Mouse (Mus musculus) forebrain, embryonic 15.5 days (tissue): ENCODE results near the gene Sfxn5. TPM values are rescaled to one million over a fixed set of nuclear protein-coding genes. Genes with fewer than 3 reads are reported as not detected.
A peak's percentile ranks its signal among the peaks of the same experiment; 100 is the strongest.

Source experiments
- ATAC-seq: fragments of 200-750 bp; cut with Nextera tagmentation; replicated peaks from 2 replicates; pipeline ENCODE4 v1.8.0; 2017; ENCODE audit warnings: mild to moderate bottlenecking, moderate TSS enrichment, moderate library complexity
- H3K27ac ChIP-seq: fragments of 300-500 bp; sonication (generic); replicated peaks from 2 replicates; pipeline ENCODE4 v1.5.1; 2015; ENCODE audit warnings: mild to moderate bottlenecking, inconsistent platforms
- H3K27me3 ChIP-seq: fragments of 300-500 bp; sonication (generic); 2 replicates; pipeline ENCODE4 v1.6.1; 2015; ENCODE audit warnings: inconsistent platforms
- H3K36me3 ChIP-seq: fragments of 300-500 bp; sonication (generic); 2 replicates; pipeline ENCODE4 v1.6.1; 2015; ENCODE audit warnings: mild to moderate bottlenecking, inconsistent platforms
- H3K4me1 ChIP-seq: fragments of 300-500 bp; sonication (generic); 2 replicates; pipeline ENCODE4 v1.6.1; 2015; ENCODE audit warnings: inconsistent platforms
- H3K4me2 ChIP-seq: fragments of 300-500 bp; sonication (generic); replicated peaks from 2 replicates; pipeline ENCODE4 v1.6.1; 2015; ENCODE audit warnings: mild to moderate bottlenecking, inconsistent platforms
- H3K4me3 ChIP-seq: fragments of 300-500 bp; sonication (generic); 2 replicates; pipeline ENCODE4 v1.5.1; 2015; ENCODE audit warnings: mild to moderate bottlenecking, inconsistent platforms
- H3K9ac ChIP-seq: fragments of 300-500 bp; sonication (generic); replicated peaks from 2 replicates; pipeline ENCODE4 v1.6.1; 2015; ENCODE audit warnings: mild to moderate bottlenecking, inconsistent platforms
- H3K9me3 ChIP-seq: fragments of 300-500 bp; sonication (generic); 2 replicates; pipeline ENCODE4 v1.6.1; 2016; ENCODE audit warnings: inconsistent platforms
- WGBS: fragments of 180-500 bp; shearing (Covaris S2); methylation state at CpG from one replicate; pipeline ENCODE4 v1.1.7; 2015; ENCODE audit warnings: mixed read lengths; 5-methylcytosine and 5-hydroxymethylcytosine counted together
- polyA plus RNA-seq: library from polyadenylated mRNA; unstranded; fragments of >200 nt; fragmentation: Nextera tagmentation; extraction: Ambion mirVana; gene quantifications from 2 replicates; pipeline ENCODE4 v1.2.1, GENCODE M21; 2015

The Sfxn5 gene
- polyA plus RNA-seq, 1 experiment from 2014 or later, result 24.2 TPM

GRCm38 (mm10) chr6:85331221-85331735, 1.9 kb downstream of the Sfxn5 start:
- Histone ChIP-seq H3K9me3 (no peaks in the 10 kb centered on the region), H3K4me3 (peak overlapping the region; percentile 78), H3K36me3 (no peaks in the 10 kb centered on the region), H3K4me2 (peak overlapping the region; percentile 93), H3K27me3 (no peaks in the 10 kb centered on the region), H3K9ac (0 out of 2 replicates have a peak overlapping the region, but pooled peaks have one; percentile 11), H3K4me1 (peaks cover 14% of the 10 kb centered on the region), H3K27ac (no peak overlapping the region)
- no peak for ATAC-seq
- 26% methylated on average over 6 of the region's 6 CpGs for WGBS

- WGBS, result 93% methylated on average over 4 of the region's 4 CpGs
Observed at GRCm38 (mm10) chr6:85329666-85330185, 3.5 kb downstream of the Sfxn5 start.

GRCm38 (mm10) chr6:85326564-85326963, 6.7 kb downstream of the Sfxn5 start:
- no peak for ATAC-seq
- Histone ChIP-seq H3K9me3 (no peaks in the 10 kb centered on the region), H3K4me2 (no peak overlapping the region), H3K4me3 (no peak overlapping the region), H3K27ac (no peak overlapping the region), H3K9ac (no peak overlapping the region), H3K27me3 (no peaks in the 10 kb centered on the region), H3K4me1 (0 out of 2 replicates have a peak, but pooled peaks cover 2% of the 10 kb centered on the region), H3K36me3 (no peaks in the 10 kb centered on the region)
- WGBS, result 87% methylated on average over 4 of the region's 4 CpGs

More at GRCm38 (mm10) chr6:85329666-85330185, 3.5 kb downstream of the Sfxn5 start:
- Histone ChIP-seq H3K9me3 (no peaks in the 10 kb centered on the region), H3K4me1 (peaks cover 14% of the 10 kb centered on the region), H3K9ac (no peak overlapping the region), H3K27me3 (no peaks in the 10 kb centered on the region), H3K4me3 (no peak overlapping the region), H3K4me2 (no peak overlapping the region), H3K27ac (no peak overlapping the region), H3K36me3 (no peaks in the 10 kb centered on the region)
- ATAC-seq, result no peak

DNA sequence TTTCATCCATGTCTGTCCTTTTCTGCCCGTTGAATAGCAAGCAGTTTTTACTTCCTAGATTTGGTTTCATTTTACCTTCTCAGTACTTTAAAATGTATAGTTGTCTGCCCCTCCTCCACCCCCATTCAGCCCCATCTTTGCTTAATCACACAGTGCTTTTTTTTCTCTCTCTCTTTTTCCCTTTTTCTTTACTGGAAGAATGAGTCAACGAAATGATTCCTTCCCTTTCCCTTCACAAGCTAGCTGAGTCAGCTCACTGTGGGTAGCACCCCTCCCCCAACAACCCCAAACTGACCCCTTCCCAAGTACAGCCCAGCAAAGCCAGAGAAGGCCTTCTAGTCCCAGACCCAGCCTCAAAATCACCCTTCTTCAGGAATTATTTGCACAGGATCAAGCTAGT, 8.1 kb downstream of the Sfxn5 start:
- no peak overlapping the region for H3K27ac ChIP-seq
- H3K27me3 ChIP-seq, result no peaks in the 10 kb centered on the region
- H3K4me3 ChIP-seq, result no peak overlapping the region
- WGBS, result 33% methylated on average over 2 of the region's 2 CpGs
- no peaks in the 10 kb centered on the region for H3K9me3 ChIP-seq
- no peak for ATAC-seq
- H3K36me3 ChIP-seq, result no peaks in the 10 kb centered on the region
- no peaks in the 10 kb centered on the region for H3K4me1 ChIP-seq
- no peak overlapping the region for H3K9ac ChIP-seq
- H3K4me2 ChIP-seq, result no peak overlapping the region

DNA sequence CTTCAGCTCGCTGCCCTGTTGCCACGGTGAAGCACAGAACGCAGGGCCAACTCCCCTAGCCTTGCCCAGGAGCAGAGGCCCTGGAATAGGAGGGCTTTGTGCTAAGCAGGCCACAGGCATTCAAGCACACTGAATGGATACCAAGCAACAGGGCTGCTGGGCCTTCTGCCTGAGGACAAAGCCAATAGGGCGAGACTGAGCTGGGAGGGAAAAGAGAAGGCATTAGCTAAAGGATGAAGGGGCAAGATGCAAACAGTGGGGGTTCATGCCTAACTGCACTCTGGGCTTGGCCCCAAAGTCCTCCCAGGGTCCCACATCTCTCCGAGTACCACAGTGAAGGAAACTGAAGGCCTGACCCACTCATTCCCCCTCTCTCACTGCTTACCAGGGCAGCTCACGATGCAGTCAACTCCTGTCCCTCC, 12.8 kb downstream of the Sfxn5 start:
- H3K9ac ChIP-seq, result no peak overlapping the region

GRCm38 (mm10) chr6:85316211-85316610, 17.0 kb downstream of the Sfxn5 start:
- H3K9me3 ChIP-seq, result no peaks in the 10 kb centered on the region
- no peak overlapping the region for H3K4me3 ChIP-seq
- no peaks in the 10 kb centered on the region for H3K27me3 ChIP-seq
- no peaks in the 10 kb centered on the region for H3K36me3 ChIP-seq
- H3K4me2 ChIP-seq, result no peak overlapping the region
- ATAC-seq, result no peak
- WGBS, result 88% methylated on average over 2 of the region's 2 CpGs
- H3K4me1 ChIP-seq, result peaks cover 17% of the 10 kb centered on the region
- H3K27ac ChIP-seq, result no peak overlapping the region
- no peak overlapping the region for H3K9ac ChIP-seq

More for the DNA sequence above, 12.8 kb downstream of the Sfxn5 start:
- H3K4me2 ChIP-seq, result no peak overlapping the region
- H3K27ac ChIP-seq, result peak overlapping the region; percentile 84
- no peaks in the 10 kb centered on the region for H3K9me3 ChIP-seq
- ATAC-seq, result peak; percentile 95
- no peaks in the 10 kb centered on the region for H3K27me3 ChIP-seq
- no peaks in the 10 kb centered on the region for H3K4me1 ChIP-seq
- no peak overlapping the region for H3K4me3 ChIP-seq
- H3K36me3 ChIP-seq, result no peaks in the 10 kb centered on the region
- WGBS, result 11% methylated on average over 6 of the region's 6 CpGs

GRCm38 (mm10) chr6:85314064-85314798, 19.0 kb downstream of the Sfxn5 start:
- H3K27ac ChIP-seq, result peak overlapping the region; percentile 87
- no peak overlapping the region for H3K4me3 ChIP-seq
- ATAC-seq, result 0 out of 2 replicates have a peak, but pooled peaks have one; percentile 38
- WGBS, result 18% methylated on average over 9 of the region's 9 CpGs
- H3K9ac ChIP-seq, result no peak overlapping the region
- H3K9me3 ChIP-seq, result no peaks in the 10 kb centered on the region
- H3K27me3 ChIP-seq, result no peaks in the 10 kb centered on the region
- no peaks in the 10 kb centered on the region for H3K36me3 ChIP-seq
- peaks cover 17% of the 10 kb centered on the region for H3K4me1 ChIP-seq
- H3K4me2 ChIP-seq, result no peak overlapping the region

DNA sequence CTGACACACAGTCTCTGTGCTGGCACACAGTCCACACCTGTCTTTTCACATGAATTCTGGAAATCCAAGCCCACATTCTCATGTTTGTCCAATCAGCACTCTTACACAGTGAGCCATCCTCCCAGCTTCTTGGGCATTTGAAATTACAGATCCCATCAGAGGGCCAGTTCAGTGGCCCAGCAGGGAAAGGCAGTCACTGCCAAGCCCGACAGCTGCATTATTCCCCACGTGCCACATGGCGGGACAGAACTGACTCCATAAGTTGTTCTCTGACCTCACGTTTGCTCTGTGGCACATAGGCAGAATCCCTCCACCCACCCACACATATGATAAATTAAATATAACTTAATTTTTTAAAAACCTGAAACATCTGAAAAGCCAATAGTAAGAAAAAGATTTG, 25.3 kb downstream of the Sfxn5 start:
- WGBS, result 65% methylated on average over 4 of the region's 4 CpGs
- H3K4me1 ChIP-seq, result peaks cover 6% of the 10 kb centered on the region
- no peak overlapping the region for H3K27ac ChIP-seq
- no peak for ATAC-seq
- no peak overlapping the region for H3K4me2 ChIP-seq
- H3K9ac ChIP-seq, result no peak overlapping the region
- H3K36me3 ChIP-seq, result no peaks in the 10 kb centered on the region
- H3K9me3 ChIP-seq, result no peaks in the 10 kb centered on the region
- H3K27me3 ChIP-seq, result no peaks in the 10 kb centered on the region
- H3K4me3 ChIP-seq, result no peak overlapping the region

DNA sequence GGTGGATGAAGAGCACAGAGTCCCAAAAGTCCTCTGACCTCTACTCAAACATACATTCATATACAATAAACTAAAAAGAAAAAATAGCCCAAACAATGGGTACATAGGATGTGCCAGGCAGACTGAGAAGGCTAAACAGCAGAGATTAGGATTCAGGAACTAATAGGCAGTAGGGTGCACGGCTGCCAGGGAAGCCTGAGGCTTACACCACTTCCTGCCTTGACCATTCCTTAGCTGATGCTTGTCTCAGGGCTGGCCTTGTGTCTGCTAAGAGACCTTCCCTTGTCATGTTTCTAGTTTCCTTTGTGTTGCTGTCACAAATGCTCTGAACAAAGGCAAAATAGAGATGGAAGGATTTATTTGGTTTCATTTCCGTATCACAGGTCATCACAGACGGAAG, 26.8 kb downstream of the Sfxn5 start:
- Histone ChIP-seq H3K4me3 (no peak overlapping the region), H3K4me2 (no peak overlapping the region), H3K27me3 (no peaks in the 10 kb centered on the region), H3K9me3 (no peaks in the 10 kb centered on the region), H3K9ac (no peak overlapping the region), H3K36me3 (no peaks in the 10 kb centered on the region), H3K27ac (no peak overlapping the region), H3K4me1 (peaks cover 14% of the 10 kb centered on the region)
- 92% methylated on average over 3 of the region's 3 CpGs for WGBS
- ATAC-seq, result no peak

- Histone ChIP-seq H3K27ac (no peak overlapping the region), H3K4me1 (peaks cover 14% of the 10 kb centered on the region), H3K27me3 (no peaks in the 10 kb centered on the region), H3K36me3 (no peaks in the 10 kb centered on the region), H3K4me3 (no peak overlapping the region), H3K9ac (no peak overlapping the region), H3K9me3 (no peaks in the 10 kb centered on the region), H3K4me2 (no peak overlapping the region)
- no peak for ATAC-seq
Observed at GRCm38 (mm10) chr6:85305826-85306225, 27.4 kb downstream of the Sfxn5 start.

DNA sequence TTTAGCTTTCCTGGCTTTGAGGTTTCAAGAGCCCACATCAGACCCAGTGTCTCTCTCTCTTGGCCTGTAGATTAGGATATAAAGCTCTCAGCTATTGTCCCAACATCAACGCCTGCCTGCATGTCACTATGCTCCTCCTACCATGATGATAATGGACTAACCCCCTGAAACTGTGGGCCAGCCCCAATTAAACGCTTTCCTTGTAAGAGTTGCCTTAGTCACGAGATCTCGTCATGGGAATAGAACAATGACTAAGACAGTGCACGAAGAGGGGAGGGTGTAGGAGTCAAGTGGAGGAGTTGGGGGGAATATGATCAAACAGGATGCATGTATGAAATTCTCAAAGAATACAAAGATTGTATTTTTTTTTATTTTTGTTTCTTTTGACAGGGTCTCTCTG, 28.3 kb downstream of the Sfxn5 start:
- H3K4me3 ChIP-seq, result no peak overlapping the region
- 38% methylated on average over 5 of the region's 5 CpGs for WGBS
- no peaks in the 10 kb centered on the region for H3K9me3 ChIP-seq
- no peaks in the 10 kb centered on the region for H3K36me3 ChIP-seq
- H3K4me2 ChIP-seq, result no peak overlapping the region
- no peaks in the 10 kb centered on the region for H3K27me3 ChIP-seq
- H3K4me1 ChIP-seq, result peaks cover 14% of the 10 kb centered on the region
- H3K9ac ChIP-seq, result no peak overlapping the region
- H3K27ac ChIP-seq, result no peak overlapping the region
- ATAC-seq, result no peak

- no peaks in the 10 kb centered on the region for H3K9me3 ChIP-seq
- H3K27me3 ChIP-seq, result no peaks in the 10 kb centered on the region
- H3K4me2 ChIP-seq, result no peak overlapping the region
- peak; percentile 88 for ATAC-seq
- no peaks in the 10 kb centered on the region for H3K36me3 ChIP-seq
- no peak overlapping the region for H3K4me3 ChIP-seq
- 32% methylated on average over 3 of the region's 3 CpGs for WGBS
- no peak overlapping the region for H3K9ac ChIP-seq
- peak overlapping the region; percentile 88 for H3K27ac ChIP-seq
- peaks cover 14% of the 10 kb centered on the region for H3K4me1 ChIP-seq
Observed at GRCm38 (mm10) chr6:85302326-85303055, 30.7 kb downstream of the Sfxn5 start.
